Mouse (Mus musculus) induced T-regulatory cell, adult 2 months (primary cell): Measurements from ENCODE around the gene Pard3b.

Experiments
- DNase-seq: peaks from one replicate; pipeline ENCODE4 v3.0.0-alpha.2; 2012; ENCODE audit warnings: low read depth

Gene Pard3b

DNA sequence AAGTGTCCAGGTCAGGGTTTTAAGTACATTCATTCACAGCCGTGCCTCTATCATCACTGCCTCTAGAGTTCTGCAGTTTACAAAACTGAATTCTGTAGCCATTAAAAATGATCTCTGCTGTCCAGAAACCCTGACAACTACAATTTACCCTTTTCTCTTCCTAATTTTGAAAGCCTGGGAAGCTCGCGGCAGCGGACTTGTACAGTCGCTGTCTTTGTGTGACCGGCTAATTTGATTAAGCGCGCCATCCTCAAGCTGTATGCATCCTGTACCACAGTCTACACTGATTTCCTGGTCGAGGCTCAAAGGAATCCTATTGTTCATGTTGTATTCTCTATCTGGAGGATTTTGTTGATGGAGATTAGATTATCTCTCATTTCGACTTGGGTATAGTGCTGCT, 448.8 kb downstream of the Pard3b start:
- DNase-seq: no peak

DNA sequence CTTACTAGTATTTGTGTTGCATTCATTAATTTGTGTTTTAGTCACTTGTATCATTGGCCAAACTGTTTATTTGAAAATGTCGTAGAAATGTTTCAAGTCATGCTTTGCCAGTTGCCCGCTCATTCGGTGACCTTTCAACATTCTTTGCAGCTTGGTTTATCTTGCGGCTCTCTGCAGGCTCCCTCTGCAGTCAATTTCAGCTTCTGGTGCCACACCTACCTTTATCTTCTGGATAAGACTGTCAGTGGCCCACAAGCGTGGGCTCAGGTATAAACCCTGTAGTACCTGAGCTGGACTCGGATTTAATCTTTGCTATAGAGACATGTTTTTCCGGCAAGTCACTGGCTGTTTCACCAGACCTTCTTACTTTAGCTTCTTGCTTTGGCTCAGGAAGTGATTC, 456.3 kb downstream of the Pard3b start:
- no peak for DNase-seq

DNA sequence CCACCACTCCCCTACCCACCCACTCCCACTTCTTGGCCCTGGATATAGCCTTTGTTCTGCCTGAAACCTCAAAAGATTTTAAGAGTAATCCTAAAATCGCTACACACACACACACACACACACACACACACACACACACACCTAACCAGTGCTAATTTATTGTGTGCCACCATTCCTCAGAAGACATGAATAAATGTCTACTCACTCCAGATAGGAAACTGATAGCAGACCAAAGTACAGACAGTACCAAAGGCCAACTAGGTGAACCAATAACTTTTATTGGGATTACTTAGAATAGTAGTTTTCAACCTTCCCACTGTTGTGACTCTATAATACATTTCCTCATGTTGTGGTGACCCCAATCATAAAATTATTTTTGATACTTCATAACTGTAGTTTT, 483.8 kb downstream of the Pard3b start:
- no peak for DNase-seq

DNA sequence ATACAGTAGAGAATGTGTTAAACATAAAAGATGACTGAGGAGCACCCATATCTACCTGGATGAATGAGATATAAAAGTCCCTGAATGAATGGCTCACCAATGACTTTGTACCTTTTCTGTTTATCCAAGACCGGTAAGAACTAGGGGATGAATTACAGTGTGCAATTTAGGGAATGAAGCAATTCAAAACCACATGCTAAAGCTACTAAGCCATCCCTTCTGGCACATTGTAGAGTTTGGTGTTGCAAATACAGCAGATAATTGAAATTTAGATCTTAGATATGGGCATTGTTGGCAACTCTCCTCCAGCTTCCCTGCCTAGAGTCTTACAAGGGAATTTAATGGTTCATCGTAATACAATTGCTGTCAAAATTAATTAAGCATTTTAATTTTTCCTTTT, 490.6 kb downstream of the Pard3b start:
- DNase-seq: no peak

DNA sequence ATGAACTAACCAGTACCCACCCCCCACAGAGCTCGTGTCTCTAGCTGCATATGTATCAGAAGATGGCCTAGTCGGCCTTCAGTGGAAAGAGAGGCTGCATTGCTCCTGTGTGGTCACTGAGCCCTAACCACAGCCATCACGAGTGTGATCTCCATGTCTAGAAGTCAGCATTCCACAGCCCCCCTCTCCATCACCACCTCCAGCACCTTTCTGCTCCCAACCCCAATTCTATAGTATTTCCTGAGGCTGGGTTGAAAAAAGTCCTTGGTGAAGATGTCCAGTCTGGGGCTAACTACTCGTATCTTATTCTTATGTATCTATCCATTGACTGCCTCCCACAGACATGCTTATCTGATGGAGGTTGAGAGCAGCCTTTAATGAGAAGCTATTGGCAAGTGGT, 509.5 kb downstream of the Pard3b start:
- no peak for DNase-seq

DNA sequence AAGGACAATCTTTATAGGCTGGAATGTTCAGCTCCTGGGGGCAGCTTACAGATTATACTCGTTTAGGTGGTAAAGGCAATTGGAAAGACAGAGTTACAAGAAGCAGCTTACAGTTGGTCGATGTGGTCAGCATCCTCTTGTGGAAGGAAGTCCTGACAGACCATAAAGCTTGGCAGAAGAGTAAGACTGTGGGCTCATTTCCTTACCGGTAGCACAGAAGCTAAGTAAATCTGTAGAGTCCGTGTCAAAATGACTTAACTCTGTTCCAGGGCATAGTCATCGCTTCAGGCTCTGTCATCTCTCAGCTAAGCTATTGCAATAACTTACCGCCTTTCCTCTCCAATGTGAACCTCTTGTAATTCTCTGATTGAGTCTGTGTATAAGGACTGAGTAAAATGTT, 510.2 kb downstream of the Pard3b start:
- DNase-seq: no peak

DNA sequence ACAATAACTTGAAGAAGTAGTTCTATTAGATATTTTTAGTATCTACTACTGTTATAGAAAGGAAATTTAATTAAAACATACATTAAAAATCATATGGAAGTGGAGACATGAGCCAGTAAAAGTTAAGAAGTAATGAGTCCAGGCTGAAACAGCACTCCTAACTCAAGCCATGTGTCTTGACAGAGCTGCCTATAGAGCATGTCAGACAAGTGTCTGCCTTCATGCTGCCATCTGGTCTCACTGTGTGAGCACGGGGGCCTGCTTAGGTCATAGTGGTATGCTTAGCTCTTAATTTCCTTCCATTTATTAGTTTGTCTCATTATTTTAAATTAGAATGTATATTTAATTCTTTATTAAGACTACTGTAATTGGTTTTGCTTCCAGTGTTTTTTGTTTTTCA, 517.3 kb downstream of the Pard3b start:
- DNase-seq: no peak

DNA sequence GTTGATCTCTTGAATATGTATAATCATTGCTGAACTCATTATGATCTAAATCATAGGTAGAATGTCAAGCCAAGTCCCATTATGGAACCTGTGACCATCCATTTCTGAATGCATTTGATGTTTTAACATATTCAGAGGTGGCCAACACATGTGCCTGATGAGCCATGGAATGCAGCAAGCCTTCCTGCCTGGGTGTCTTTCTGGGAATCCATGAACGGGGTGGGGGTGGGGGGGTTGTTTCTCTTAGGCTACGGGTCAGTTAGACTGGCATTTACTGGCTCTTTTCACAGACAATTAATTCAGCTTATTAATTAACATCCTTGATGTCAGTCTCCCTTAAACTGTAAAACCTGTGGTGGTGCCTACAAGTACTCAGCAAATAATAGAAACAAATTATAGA, 521.0 kb downstream of the Pard3b start:
- DNase-seq: no peak

DNA sequence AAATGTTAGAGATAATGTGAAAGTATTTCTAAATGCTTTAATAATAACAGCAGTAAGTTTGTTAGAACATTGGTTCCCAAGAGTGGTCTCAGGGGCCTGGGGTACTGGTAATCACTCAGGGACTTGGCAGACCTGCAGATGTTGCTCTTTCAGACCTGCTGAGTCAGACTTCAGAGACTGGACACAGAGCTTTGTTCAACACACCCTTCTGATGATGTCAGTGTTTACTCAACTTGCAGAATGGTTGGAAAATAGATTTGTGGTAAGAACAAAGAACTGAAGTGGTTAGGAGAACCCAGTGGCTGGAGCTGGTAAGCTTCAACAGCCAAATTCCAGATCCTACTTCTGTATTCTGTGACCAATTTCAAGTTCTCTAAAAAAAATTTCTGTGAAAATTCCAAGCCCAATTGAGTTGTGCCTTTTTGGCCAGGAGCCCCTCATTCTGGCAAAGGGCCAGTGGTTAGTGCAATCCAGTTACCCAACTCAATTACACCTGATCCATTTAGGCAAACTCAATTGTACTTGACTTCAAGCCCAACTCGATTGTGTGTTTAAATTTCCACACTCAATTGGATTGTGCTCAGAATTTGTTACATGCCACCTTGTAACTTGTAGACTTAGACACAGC, 536.5 kb downstream of the Pard3b start:
- DNase-seq: no peak

DNA sequence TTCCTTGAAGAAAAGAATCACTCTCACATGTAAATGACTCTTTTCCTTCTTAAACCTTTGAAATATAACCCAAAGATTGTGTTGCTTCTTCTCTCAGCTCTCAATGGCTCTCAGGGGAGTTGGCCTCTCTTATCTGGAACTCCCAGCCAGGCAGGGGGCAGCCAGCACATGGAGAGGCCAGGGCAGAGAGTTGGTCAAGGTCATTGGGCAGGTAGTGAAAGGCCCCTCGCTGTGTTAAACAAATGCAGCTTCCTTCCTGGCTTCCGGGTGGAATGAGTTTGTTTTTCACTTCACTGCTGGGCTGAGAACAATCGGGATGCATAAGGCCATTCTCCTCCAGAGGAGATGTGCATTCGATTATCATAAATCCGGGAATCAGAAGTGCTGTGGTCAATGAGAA, 543.0 kb downstream of the Pard3b start:
- DNase-seq: no peak

DNA sequence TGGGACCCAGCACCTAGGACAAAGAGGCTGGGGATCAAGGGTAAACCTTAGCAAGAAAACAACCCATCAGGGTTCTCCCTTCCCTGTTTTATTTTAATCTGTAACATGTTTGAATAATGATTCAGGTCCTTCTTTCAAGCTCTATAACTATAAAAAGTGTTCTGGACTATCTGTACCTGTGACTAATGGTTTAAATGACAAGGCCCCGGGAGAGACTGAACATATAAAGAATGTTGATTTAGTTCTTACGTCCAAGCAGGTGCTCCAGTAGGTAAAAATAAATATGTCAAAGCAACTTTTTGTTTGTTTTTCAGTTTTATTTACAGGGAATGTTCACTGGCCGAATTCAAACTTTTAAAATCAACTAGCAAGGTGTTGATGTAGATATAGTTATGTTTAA, 544.0 kb downstream of the Pard3b start:
- DNase-seq: no peak

DNA sequence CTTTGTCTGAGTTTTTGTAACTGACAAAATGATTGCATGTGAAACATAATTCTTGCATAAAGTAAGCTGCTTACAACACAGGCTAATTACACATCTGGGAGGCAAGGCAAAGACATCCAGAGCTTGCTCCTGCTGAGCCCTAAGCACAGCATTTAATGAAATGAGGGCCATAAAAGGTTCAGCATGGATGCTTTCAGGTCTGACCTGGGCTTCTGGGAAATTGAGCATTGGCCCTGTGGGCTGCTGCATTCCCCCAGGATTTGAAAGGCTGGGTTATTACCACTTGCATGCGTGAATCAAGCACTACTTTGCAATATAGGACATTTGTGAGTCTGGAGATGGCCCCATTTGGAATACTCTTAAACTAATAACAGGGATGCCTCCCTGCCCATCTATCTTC, 552.2 kb downstream of the Pard3b start:
- DNase-seq: no peak

DNA sequence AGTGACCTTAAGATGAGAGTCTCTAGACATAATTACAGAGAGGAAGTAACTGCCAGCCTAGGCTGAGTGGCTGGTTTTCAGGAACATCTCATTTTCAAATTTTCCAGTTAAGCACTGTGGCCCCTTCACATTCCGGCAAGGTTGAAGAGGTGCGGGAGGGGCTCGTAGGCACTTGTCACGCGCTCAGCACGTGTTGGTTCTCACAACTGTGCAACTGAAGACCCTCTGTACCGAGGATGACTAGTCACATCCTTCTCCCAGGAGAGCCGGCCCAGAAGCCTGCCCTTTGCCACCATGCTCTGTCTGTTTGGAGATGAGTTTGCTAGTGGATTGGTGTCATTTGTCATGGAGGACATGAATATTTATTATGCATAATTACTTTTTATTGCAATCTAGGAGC, 558.9 kb downstream of the Pard3b start:
- DNase-seq: no peak

DNA sequence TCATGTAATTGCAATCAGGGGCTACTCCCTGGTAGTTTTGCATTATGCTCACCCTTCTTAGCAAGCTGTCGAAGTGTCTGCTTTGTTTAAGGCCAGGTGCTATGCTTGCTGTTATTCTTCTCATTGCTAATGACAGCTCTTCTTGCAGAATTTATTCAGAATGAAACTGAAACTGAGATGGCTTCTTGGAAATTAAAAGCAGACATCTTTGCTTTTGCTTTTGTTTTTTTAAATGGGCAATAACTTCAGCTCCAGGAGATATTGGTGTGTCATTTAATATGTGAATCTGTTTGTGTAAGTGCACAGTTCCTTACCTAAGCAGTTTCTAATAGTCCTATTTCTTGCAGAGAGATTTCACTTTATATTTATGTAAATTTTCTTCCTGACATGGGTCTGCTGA, 562.3 kb downstream of the Pard3b start:
- DNase-seq: peak; percentile 74

DNA sequence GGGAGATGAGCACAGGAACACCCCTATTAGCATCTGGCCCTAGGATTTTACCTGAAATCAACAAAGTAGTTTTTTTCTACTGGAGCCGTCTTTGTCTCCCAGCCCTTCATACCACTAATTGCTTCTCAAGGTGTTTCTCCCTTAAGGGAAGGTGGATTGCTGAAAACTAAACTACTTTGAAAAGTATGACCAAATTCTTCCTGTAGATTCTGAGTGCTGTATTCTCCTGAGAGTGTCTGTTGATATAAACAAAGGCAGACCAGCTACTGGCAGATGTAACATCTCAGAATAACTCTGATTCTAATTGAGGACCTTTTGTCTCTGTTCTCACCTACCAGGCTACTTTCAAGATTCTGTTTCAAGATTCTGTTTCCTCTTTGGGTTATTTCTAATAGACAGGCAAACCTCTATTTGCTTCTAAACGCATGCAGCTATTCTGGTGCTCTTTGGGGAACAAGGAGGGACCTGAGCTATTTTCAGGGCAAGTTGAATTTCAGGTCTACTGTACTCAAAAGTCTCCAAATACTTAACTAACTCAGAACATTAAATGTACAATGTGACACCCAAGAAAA, 563.1 kb downstream of the Pard3b start:
- peak; percentile 18 for DNase-seq

DNA sequence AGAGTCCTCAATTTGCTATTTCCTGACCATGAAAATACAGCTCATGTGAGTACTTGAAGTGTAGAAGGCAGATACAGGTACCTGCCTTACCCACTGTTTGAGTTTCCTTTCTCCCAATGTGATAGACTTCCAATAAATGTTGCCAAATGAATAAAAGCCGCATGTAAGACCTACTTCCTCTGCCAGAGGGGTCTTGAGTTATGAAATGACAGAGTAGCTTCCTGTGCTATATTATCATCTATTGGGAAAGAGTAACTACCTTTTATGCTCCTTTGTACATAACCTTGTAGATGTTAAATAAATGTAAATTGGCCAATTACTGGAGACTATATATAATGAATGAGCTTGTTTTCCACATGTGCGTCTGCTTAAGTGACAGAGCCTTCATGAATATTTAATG, 574.7 kb downstream of the Pard3b start:
- no peak for DNase-seq

DNA sequence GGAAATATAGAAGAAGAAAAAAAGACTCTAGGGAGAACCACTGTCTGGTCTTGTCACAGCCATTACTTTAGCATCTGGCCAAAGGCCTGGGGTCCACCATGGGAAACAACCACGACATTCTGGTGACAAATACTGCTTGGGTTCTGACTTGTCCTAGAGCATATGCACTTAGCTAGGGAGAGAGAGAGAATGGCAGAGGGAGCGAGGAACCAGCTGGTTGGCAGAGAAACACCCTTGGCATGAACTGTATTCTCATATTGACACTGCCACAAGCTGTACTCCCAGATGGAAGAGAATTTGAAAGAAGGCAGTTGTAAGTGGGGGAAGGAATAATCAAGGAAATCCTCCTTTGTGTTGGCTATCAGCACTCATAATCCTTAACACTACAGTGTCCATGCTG, 577.2 kb downstream of the Pard3b start:
- no peak for DNase-seq

DNA sequence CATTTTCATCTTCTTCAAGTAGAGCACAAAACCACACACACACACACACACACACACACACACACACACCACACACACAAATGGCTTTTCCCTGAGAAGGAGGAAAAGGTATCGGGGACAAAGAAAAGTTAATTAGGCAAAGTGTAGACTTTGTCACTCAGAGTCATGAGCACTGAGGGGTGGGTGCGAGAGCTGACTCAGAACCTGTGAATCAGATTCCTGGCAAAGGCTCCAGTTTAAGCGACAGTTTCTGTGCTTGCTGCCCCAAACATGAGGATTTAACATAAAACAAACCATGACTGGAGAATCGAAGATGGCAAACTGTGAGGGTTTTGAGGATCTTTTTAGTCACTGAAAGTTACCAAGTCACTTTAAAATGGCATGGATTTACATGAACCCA, 577.9 kb downstream of the Pard3b start:
- DNase-seq: no peak

DNA sequence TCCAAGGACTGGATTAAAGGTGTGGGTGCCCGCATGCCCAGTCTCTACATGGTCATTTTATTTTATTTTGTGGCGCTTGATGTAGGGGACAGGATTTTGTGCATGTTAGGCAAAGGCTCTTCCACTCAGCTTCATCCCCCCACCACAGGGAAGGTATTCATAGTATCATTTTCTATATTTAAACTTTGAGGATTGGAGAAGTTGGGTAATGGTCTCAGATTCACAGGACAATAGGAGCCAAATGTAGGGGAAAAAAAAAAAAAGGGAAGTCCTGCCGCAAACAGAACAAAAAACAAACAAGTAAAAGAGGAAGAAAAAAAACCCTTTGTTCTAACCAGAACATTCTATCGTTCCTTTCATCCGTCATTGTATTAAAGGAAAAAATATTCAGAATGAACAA, 590.5 kb downstream of the Pard3b start:
- DNase-seq: no peak

DNA sequence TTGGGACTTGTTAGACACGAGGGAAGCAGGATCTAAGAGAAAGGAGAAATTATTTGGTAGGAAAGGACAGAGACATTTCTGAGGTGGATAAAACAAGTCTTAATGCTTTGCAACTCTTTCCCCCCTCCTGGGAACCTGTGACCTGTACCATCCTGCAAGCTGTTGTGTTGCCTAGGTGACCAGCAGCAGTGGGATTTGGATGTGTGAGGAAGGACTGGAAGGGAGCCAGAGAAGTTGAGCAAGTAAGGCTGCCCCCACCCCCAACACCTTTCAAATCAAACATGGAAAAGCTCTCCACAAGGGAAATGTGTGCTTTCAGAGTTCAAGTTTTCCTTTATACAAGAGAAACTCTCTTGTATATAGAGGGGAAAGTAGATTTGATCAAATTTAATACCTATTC, 595.4 kb downstream of the Pard3b start:
- no peak for DNase-seq

DNA sequence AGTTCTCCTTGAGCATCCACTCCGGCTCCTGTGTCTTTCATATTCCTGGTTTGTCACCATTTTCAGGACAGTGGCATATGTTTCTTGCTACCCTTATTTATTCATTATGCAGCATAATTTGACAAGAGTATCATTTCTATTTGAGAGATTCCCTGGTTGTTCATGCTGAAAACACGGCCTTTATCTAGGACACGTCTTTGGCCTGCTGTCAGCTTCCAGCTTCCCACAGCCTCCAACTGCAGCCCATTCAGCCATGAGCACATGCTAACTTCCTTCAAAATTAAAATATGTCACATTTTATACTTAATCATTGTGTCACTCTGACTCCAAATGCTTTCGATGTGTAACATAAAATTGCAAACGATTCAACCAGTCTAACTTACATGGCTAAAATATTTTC, 596.5 kb downstream of the Pard3b start:
- no peak for DNase-seq

DNA sequence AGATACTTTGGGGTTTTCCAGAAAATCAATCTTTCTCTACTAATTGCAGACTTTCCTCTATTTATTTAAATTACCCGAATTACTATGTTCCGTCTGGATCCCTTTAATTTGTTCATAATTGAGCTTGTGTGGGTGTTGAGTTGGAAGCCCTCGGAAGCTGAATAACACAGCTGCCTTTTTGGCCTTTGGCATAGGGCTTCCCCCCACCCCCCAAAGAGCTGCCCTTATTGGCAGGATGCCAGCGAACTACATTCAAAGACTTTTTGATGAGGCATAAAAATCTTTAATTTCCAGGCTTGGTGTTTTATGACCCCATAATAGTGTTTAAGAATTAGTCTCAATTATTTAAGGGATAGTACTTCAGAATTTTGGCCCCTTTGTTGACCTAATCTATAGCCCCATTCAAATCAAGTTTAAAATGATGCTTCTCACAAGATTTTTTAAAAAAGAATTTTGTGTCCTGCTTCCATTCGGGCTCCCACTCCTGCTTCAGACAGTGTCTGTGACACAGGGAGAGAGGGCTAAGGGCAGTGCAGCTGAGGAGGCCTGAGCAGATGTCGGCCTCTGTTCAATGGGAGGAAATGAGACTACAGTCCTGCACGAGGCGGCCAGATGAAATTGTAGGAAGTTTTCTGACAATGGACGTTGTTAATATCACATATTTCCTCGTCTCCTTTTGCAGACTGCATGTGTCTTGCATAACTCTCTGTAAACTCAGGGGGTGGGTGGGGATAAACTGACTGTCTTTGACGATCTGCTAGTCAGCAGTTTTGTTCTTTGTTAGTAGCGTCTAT, 605.8 kb downstream of the Pard3b start:
- no peak for DNase-seq

DNA sequence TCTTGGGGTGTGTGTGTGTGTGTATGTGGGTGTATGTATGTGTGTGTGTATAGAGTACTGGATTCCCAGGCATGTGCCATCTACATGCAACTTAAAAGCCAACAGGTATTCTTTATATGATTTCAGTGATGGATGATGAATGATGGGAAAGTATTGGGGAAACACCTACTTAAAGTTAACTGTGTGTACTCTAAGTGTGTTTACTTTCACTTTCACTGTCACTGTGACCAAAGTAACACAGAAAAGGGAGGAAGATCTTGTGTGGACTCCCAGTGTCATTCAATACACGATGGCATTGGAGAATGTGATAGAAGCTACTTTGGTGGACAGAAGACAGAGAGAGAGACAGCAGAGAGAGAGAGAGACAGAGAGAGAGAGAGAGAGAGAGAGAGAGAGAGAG, 613.8 kb downstream of the Pard3b start:
- DNase-seq: peak; percentile 48

DNA sequence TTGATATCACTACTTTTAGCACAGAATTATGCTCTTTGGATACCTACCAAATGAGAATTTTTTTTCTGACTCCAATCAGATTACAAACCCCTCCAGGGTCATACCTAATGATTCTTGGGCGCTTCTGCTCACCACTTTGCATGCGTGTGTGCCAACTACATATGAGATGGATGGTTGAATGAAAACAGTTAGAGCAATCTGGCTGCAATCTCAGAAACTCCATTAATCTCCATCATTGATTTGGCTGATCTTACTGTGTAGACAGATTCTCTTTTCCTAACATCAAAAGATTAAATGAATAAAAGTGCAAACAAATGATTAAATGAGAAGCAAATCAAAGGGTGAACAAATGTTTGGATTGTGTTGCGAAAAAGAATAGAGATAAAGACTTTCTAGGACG, 615.7 kb downstream of the Pard3b start:
- no peak for DNase-seq
